Mouse (Mus musculus) cortical plate, adult 2 months (tissue): Measurements from ENCODE around the gene Fubp3.

Experiments used
- CTCF ChIP-seq: fragments of 200-500 bp; IDR thresholded peaks from 2 replicates; pipeline ENCODE4 v1.5.1; 2011; ENCODE audit warnings: mild to moderate bottlenecking, control low read depth, low read length; ENCODE audit not compliant: insufficient read depth; ENCODE audit errors: extremely low read depth
- POLR2A ChIP-seq: fragments of 200-500 bp; IDR thresholded peaks from 2 replicates; pipeline ENCODE4 v1.6.1; 2011; ENCODE audit warnings: mild to moderate bottlenecking, low read length, control low read depth; ENCODE audit not compliant: insufficient read depth; ENCODE audit errors: extremely low read depth

DNA sequence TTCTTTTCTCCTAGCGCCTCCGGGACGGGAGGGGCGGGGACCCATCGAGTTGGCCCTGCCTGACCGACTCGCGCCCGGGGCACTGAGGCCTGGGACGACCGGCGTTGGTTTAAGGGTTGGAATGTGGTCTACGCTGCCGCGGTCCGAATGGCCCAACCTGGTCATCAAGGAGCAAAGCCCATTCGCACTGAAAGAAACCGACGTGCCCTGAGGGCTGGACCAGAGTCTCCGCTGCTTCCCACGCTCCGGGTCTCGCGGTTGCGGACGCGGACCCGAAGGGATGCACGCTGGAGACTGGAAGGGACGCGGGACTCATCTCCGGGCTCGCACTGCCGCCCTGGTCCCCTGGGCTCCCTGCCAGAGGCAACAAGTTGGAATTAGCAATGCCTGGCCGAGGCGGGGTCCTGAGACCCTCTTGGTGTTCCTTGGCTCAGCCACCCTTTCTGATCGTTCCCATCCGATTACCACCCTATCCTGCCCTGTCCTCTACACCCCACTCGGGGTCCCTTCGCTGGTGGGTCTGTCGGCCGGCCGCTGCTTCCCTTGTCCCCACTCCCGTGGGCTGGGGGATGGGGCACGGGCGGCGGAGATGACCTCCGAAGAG lies 63.8 kb downstream of the Fubp3 start:
- TF ChIP-seq POLR2A (no peak), CTCF (no peak)
